Mouse (Mus musculus): ENCODE results near the gene Strada.

GRCm38 (mm10) chr11:106178036-106178782 lies 23.8 kb downstream of the Strada start:
- no peak for TF ChIP-seq CTCF (IDR thresholded peaks at IDR 0.05; ENCODE audit: control insufficient read depth, insufficient read depth, insufficient read length)
- no peak for TF ChIP-seq MAX (IDR thresholded peaks at IDR 0.05)

All from C2C12 (cell line).